Mouse (Mus musculus) heart, postnatal 0 days (tissue): Measurements from ENCODE around the gene Erbb4. TPM values are rescaled to one million over a fixed set of nuclear protein-coding genes. Genes with fewer than 3 reads are reported as not detected.
A peak's percentile ranks its signal among the peaks of the same experiment; 100 is the strongest.

Experiments used
- ATAC-seq: fragments of 200-750 bp; cut with Nextera tagmentation; 2 replicates; pipeline ENCODE4 v1.8.0; 2017; ENCODE audit warnings: low read depth, moderate number of reproducible peaks, moderate library complexity; ENCODE audit not compliant: insufficient read depth
- DNase-seq: peaks from one replicate; pipeline ENCODE4 v3.0.0-alpha.2; 2016; ENCODE audit warnings: low spot score
- H3K27ac ChIP-seq: fragments of 300-500 bp; sonication (generic); 2 replicates; pipeline ENCODE4 v1.5.1; 2014; ENCODE audit warnings: low read depth, mild to moderate bottlenecking
- H3K27me3 ChIP-seq: fragments of 300-500 bp; sonication (generic); 2 replicates; pipeline ENCODE4 v1.6.1; 2014; ENCODE audit warnings: low read length, mixed read lengths; ENCODE audit not compliant: control insufficient read depth, insufficient read depth
- H3K36me3 ChIP-seq: fragments of 300-500 bp; sonication (generic); replicated peaks from 2 replicates; pipeline ENCODE4 v1.6.1; 2014; ENCODE audit warnings: low read length, mixed read lengths; ENCODE audit not compliant: control insufficient read depth, insufficient read depth
- H3K4me1 ChIP-seq: fragments of 300-500 bp; sonication (generic); 2 replicates; pipeline ENCODE4 v1.6.1; 2014; ENCODE audit warnings: antibody characterized with exemption; ENCODE audit not compliant: control insufficient read depth, insufficient read depth
- H3K4me2 ChIP-seq: fragments of 300-500 bp; sonication (generic); 2 replicates; pipeline ENCODE4 v1.6.1; 2014; ENCODE audit warnings: low read depth, mild to moderate bottlenecking, low read length, moderate library complexity
- H3K4me3 ChIP-seq: fragments of 300-500 bp; sonication (generic); 2 replicates; pipeline ENCODE4 v1.5.1; 2014; ENCODE audit warnings: low read depth, low read length
- H3K9ac ChIP-seq: fragments of 300-500 bp; sonication (generic); replicated peaks from 2 replicates; pipeline ENCODE4 v1.6.1; 2014; ENCODE audit warnings: low read depth, low read length, mixed read lengths
- H3K9me3 ChIP-seq: fragments of 300-500 bp; sonication (generic); replicated peaks from 2 replicates; pipeline ENCODE4 v1.6.1; 2016; ENCODE audit warnings: low read length; ENCODE audit not compliant: control insufficient read depth
- CTCF ChIP-seq: IDR thresholded peaks from 2 replicates; pipeline ENCODE4 v1.5.1; 2016; ENCODE audit warnings: antibody characterized with exemption, control low read depth, low read depth
- EP300 ChIP-seq: IDR thresholded peaks from 2 replicates; pipeline ENCODE4 v1.6.1; 2016; ENCODE audit warnings: antibody characterized with exemption, low read depth
- WGBS: fragments of 180-500 bp; shearing (Covaris S2); extraction: QIAGEN DNeasy Blood & Tissue Kit; methylation state at CpG from one replicate; pipeline ENCODE4 v1.1.7; 2014; 5-methylcytosine and 5-hydroxymethylcytosine counted together
- polyA plus RNA-seq: library from polyadenylated mRNA; unstranded; fragments of >200 nt; fragmentation: Nextera tagmentation; extraction: Ambion mirVana; gene quantifications from 2 replicates; pipeline ENCODE4 v1.2.1, GENCODE M21; 2015
- total RNA-seq: library from RNA; depleted of rRNA; stranded (reverse); fragments of >200 nt; gene quantifications from 2 replicates; pipeline ENCODE4 v1.2.3, GENCODE M21; 2014; ENCODE audit warnings: low replicate concordance

Erbb4 gene
- total and polyA plus RNA-seq, 2 experiments from 2014 or later = 3.8 to 20.0 TPM

DNA sequence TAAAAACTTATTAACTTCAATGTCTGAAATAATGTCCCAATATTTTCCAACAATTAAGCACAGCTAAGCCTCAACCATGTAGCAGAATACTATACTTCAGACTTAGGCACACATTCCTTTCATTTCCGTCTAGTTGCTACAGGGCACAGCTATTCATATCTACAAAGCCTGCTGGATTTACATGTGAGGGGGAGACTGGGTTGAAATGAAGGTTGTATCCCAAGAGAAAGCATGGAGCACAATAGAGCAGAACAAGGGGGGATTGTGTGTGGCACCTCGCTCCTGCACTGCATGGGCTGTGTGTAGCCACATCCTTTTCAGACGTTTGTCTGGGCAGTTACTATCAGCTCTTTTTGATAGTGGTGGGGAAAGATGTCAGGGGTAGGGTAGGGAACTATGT is 83.0 kb downstream of the Erbb4 start:
- Histone ChIP-seq H3K36me3 (no peaks in the 10 kb centered on the region), H3K4me3 (0 out of 2 replicates have a peak overlapping the region, but pooled peaks have one; percentile 10), H3K27me3 (no peaks in the 10 kb centered on the region), H3K4me2 (peak overlapping the region; percentile 44; the same call in 1 of the 2 replicates), H3K4me1 (no peaks in the 10 kb centered on the region; the same call in 1 of the 2 replicates), H3K9me3 (no peaks in the 10 kb centered on the region), H3K27ac (peak overlapping the region; percentile 81), H3K9ac (no peak overlapping the region)
- DNase-seq (peak; percentile 52), ATAC-seq (peak; percentile 66)
- TF ChIP-seq EP300 = no peak
- no peak for TF ChIP-seq CTCF
- WGBS = 8% methylated on average over 3 of the region's 3 CpGs

DNA sequence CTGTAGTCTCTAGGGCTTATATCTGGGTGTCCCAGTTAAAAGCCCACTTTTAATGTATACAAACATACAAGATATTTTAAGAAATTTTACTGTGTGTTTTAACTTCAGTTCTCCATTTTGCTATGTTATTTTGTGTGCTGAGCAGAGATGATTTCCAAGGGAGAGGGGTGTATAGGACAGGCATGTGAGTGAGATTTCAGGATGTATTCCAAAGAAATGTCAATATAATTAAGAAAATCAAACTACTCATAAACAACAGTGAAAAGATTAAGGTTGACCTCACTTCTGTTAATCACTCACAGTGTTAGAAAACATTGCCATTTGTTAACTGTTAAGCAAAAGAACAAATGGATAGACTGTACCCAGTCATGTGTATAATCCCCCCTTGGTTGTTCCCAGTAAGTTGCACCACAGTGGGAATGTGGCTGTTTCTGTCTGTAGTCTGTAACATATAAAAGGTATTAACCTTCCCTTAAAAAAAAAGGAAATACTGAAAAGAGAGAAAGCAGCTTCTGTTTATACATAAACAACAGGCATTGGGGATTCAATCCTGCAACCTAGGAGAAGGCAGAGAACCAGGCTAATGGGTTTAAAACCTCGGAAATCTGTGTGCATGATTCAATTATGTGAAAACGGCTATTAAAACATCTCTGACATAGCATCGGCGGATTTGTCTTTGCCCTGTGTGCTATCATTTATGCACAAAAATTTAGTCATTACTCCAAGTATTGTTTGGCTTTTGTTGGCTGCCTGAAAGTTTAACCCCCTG is 84.5 kb downstream of the Erbb4 start:
- no peaks in the 10 kb centered on the region for H3K36me3 ChIP-seq
- H3K4me1 ChIP-seq = no peaks in the 10 kb centered on the region; the same call in 1 of the 2 replicates
- no peak overlapping the region for H3K27ac ChIP-seq
- H3K4me2 ChIP-seq = no peak overlapping the region
- no peaks in the 10 kb centered on the region for H3K27me3 ChIP-seq
- no peak overlapping the region for H3K9ac ChIP-seq
- WGBS = 73% methylated on average over 4 of the region's 4 CpGs
- no peak for TF ChIP-seq EP300
- TF ChIP-seq CTCF = no peak
- DNase-seq (no peak), ATAC-seq (no peak)
- no peaks in the 10 kb centered on the region for H3K9me3 ChIP-seq
- H3K4me3 ChIP-seq = no peak overlapping the region

DNA sequence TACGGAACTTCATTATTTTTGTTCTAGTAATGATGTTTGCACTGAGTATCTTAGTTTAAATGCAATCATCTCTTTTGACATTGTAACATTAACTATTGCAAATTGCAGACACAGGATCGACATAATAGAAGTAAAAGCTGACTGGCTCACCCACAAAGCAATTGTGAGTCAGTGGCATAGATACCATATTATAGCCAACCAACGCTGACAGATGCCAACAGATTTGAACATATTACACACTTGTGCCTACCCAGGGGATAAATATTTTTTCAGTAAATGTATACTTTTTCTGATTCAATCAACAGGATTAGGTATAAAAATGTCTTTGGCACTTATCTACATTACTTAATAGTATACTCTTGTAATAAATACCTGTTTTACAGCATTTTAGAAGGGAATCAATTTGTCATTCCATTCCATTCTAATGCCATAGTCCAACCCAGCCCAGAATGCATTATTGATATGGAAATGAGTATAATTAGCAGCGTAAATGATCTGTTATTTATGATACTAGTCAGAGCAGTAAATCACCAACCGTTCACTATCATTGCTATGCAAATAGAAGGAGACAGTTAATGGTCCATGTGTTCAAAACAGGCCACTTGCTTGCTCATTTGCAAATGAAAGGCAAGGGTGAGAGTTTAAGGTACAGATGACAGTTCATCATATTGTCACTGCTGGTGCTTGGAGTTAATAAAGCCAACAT is 97.9 kb downstream of the Erbb4 start:
- TF ChIP-seq CTCF = no peak
- TF ChIP-seq EP300 = no peak
- Histone ChIP-seq H3K27me3 (no peaks in the 10 kb centered on the region), H3K36me3 (no peaks in the 10 kb centered on the region), H3K9me3 (no peaks in the 10 kb centered on the region), H3K27ac (no peak overlapping the region), H3K4me1 (no peaks in the 10 kb centered on the region), H3K4me2 (no peak overlapping the region), H3K4me3 (no peak overlapping the region), H3K9ac (no peak overlapping the region)
- DNase-seq (no peak), ATAC-seq (no peak)
- WGBS = 82% methylated on average over 5 of the region's 5 CpGs

DNA sequence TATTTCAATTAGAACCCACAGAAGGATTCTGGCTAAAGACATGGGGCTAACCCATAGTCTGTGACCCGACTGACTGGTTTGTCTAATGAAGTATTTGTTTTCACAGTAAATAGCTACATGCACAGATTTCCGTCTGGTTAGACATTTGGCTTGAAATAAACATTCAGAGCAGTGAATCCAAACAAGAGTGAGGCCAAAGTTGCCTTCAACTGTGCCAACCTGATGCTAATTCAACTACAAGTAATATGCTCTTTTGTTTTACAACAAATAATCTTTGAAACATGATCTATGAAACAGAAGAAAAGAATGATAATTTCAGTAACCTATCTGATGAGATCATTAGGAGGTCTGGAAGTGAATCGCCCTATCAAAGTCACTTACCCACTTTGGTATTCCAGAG is 106.5 kb downstream of the Erbb4 start:
- Histone ChIP-seq H3K9ac (no peak overlapping the region), H3K4me2 (no peak overlapping the region), H3K9me3 (no peaks in the 10 kb centered on the region), H3K4me1 (no peaks in the 10 kb centered on the region), H3K27me3 (no peaks in the 10 kb centered on the region), H3K36me3 (no peaks in the 10 kb centered on the region), H3K4me3 (no peak overlapping the region), H3K27ac (no peak overlapping the region)
- WGBS = 78% methylated on average over 3 of the region's 3 CpGs
- DNase-seq = no peak
- ATAC-seq = no peak
- TF ChIP-seq CTCF (no peak), EP300 (no peak)

GRCm38 (mm10) chr1:68979251-68979650 is 128.6 kb downstream of the Erbb4 start:
- no peak overlapping the region for H3K9ac ChIP-seq
- TF ChIP-seq EP300 (no peak), CTCF (no peak)
- H3K9me3 ChIP-seq = no peaks in the 10 kb centered on the region
- H3K4me3 ChIP-seq = no peak overlapping the region
- WGBS = 65% methylated on average over 2 of the region's 2 CpGs
- no peak overlapping the region for H3K27ac ChIP-seq
- H3K36me3 ChIP-seq = no peaks in the 10 kb centered on the region
- no peaks in the 10 kb centered on the region for H3K4me1 ChIP-seq
- no peak for DNase-seq
- no peak for ATAC-seq
- no peaks in the 10 kb centered on the region for H3K27me3 ChIP-seq
- no peak overlapping the region for H3K4me2 ChIP-seq
